Mouse (Mus musculus) heart, embryonic 10.5 days (tissue): ENCODE results near the gene Cttnbp2nl. TPM values are rescaled to one million over a fixed set of nuclear protein-coding genes. Genes with fewer than 3 reads are reported as not detected.
A peak's percentile ranks its signal among the peaks of the same experiment; 100 is the strongest.

Experiments
- DNase-seq: peaks from one replicate; pipeline ENCODE4 v3.0.0-alpha.2; 2017; ENCODE audit warnings: low spot score
- H3K27ac ChIP-seq: fragments of 300-500 bp; sonication (generic); 2 replicates; pipeline ENCODE4 v1.5.1; 2016; ENCODE audit warnings: mild to moderate bottlenecking
- H3K27me3 ChIP-seq: fragments of 300-500 bp; sonication (generic); 2 replicates; pipeline ENCODE4 v1.6.1; 2016; ENCODE audit warnings: mild to moderate bottlenecking; ENCODE audit not compliant: poor library complexity, insufficient read depth, severe bottlenecking
- H3K36me3 ChIP-seq: fragments of 300-500 bp; sonication (generic); 2 replicates; pipeline ENCODE4 v1.6.1; 2016; ENCODE audit warnings: mild to moderate bottlenecking, moderate library complexity
- H3K4me1 ChIP-seq: fragments of 300-500 bp; sonication (generic); 2 replicates; pipeline ENCODE4 v1.6.1; 2016; ENCODE audit warnings: mild to moderate bottlenecking
- H3K4me3 ChIP-seq: fragments of 300-500 bp; sonication (generic); 2 replicates; pipeline ENCODE4 v1.5.1; 2016; ENCODE audit warnings: mild to moderate bottlenecking, moderate library complexity
- H3K9me3 ChIP-seq: fragments of 300-500 bp; sonication (generic); 2 replicates; pipeline ENCODE4 v1.6.1; 2016; ENCODE audit warnings: mild to moderate bottlenecking, moderate library complexity
- WGBS: fragments of 180-500 bp; shearing (Covaris S2); methylation state at CpG from one replicate; pipeline ENCODE4 v1.1.7; 2016; 5-methylcytosine and 5-hydroxymethylcytosine counted together
- polyA plus RNA-seq: library from polyadenylated mRNA; unstranded; fragments of >200 nt; fragmentation: Nextera tagmentation; extraction: Ambion mirVana; gene quantifications from 2 replicates; pipeline ENCODE4 v1.2.1, GENCODE M21; 2016

Cttnbp2nl gene
- polyA plus RNA-seq, 1 experiment from 2014 or later: 35.9 TPM

DNA sequence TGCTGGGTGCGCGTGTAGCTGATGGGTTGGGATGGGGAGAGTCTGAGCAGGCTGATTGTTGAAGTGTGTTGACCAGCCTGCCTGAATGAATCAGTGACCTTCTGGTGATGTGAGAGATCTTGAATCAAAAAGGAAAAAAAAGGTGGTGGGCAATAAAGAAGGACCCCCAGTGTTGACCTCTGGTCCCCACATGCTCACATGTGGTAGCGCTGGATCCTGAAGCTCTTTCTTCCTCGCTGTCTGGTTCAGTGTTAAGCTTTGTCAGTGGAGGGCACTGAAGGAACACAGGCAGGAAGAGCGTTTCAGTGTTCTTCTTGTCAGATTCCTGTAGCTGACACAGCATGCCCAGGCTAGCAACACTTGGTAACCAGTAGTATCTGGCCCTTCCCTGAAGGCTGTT lies 22.9 kb upstream of the Cttnbp2nl start:
- Histone ChIP-seq H3K4me1 (0 out of 2 replicates have a peak, but pooled peaks cover 4% of the 10 kb centered on the region), H3K27me3 (no peaks in the 10 kb centered on the region; the same call in 1 of the 2 replicates), H3K4me3 (no peak overlapping the region), H3K9me3 (no peaks in the 10 kb centered on the region), H3K36me3 (no peaks in the 10 kb centered on the region), H3K27ac (no peak overlapping the region)
- WGBS: 87% methylated on average over 5 of the region's 5 CpGs
- no peak for DNase-seq

DNA sequence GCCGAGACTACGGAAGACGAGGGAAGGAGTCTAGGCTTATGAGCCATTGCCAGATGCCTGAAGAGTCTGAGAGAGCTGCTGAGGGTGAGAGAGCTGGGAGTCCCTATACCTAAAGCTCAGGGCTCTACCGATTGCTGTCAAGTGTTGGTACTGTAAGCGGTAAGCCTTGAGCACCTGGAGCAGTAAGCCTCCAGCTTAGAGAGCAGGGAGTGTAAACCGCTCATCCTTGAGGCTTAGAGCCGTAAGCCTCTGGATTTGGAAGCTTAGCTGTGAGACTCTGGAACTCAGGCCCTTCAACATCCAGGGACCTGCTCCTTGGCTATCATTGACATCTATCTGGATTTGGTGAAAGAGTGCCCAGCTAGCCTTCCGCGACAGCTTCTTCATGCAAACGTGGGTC lies 19.6 kb upstream of the Cttnbp2nl start:
- WGBS: 87% methylated on average over 10 of the region's 10 CpGs

GRCm38 (mm10) chr3:105071251-105071650 lies 18.3 kb upstream of the Cttnbp2nl start:
- no peaks in the 10 kb centered on the region for H3K36me3 ChIP-seq
- DNase-seq: no peak
- no peaks in the 10 kb centered on the region for H3K9me3 ChIP-seq
- H3K4me3 ChIP-seq: no peak overlapping the region
- H3K4me1 ChIP-seq: no peaks in the 10 kb centered on the region
- WGBS: 90% methylated on average over 5 of the region's 5 CpGs
- H3K27me3 ChIP-seq: no peaks in the 10 kb centered on the region; the same call in 1 of the 2 replicates
- H3K27ac ChIP-seq: no peak overlapping the region

More for the DNA sequence above, 19.6 kb upstream of the Cttnbp2nl start:
- Histone ChIP-seq H3K27me3 (no peaks in the 10 kb centered on the region; the same call in 1 of the 2 replicates), H3K9me3 (no peaks in the 10 kb centered on the region), H3K36me3 (no peaks in the 10 kb centered on the region), H3K4me3 (no peak overlapping the region), H3K27ac (no peak overlapping the region), H3K4me1 (no peaks in the 10 kb centered on the region)
- DNase-seq: no peak

DNA sequence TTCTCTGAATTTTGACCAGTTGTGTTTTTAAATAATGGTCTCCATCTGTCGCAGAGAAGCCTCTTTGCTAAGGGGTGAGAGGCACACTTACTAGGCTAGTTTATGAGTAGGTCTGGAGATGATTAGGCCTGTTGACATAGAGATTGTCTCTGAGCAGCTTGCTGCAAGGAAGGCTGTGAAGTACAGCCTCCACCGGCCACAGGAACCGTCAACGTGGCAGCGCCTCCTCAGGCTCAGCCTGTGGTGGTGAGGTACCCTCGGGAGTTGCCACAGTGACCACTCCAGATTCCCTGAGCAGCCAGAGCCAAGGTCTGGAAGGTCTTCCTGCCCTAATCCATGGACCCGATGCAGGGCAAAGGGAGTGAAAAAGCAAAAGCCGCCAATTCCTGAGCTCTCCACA lies 17.6 kb upstream of the Cttnbp2nl start:
- no peak for DNase-seq
- H3K36me3 ChIP-seq: no peaks in the 10 kb centered on the region
- no peaks in the 10 kb centered on the region for H3K9me3 ChIP-seq
- H3K4me1 ChIP-seq: no peaks in the 10 kb centered on the region
- no peak overlapping the region for H3K4me3 ChIP-seq
- no peak overlapping the region for H3K27ac ChIP-seq
- WGBS: 63% methylated on average over 8 of the region's 8 CpGs
- no peaks in the 10 kb centered on the region; the same call in 1 of the 2 replicates for H3K27me3 ChIP-seq

- 83% methylated on average over 10 of the region's 10 CpGs for WGBS
- Histone ChIP-seq H3K4me3 (no peak within 1 kb of the TSS), H3K4me1 (peaks cover 6% of the 10 kb centered on the region; the same call in 1 of the 2 replicates), H3K9me3 (no peaks in the 10 kb centered on the region), H3K36me3 (no peaks in the 10 kb centered on the region), H3K27me3 (no peaks in the 10 kb centered on the region), H3K27ac (no peak within 1 kb of the TSS)
- no peak for DNase-seq
Observed at GRCm38 (mm10) chr3:105066544-105066943, 13.6 kb upstream of the Cttnbp2nl start, which contains the start of gene 4930564D02Rik. 4930564D02Rik (plus strand) TSS chr3:105066844.

- H3K36me3 ChIP-seq: no peaks in the 10 kb centered on the region
- no peaks in the 10 kb centered on the region for H3K27me3 ChIP-seq
- no peak overlapping the region for H3K27ac ChIP-seq
- no peaks in the 10 kb centered on the region for H3K9me3 ChIP-seq
- DNase-seq: no peak
- WGBS: 66% methylated on average over 9 of the region's 9 CpGs
- no peak overlapping the region for H3K4me3 ChIP-seq
- peaks cover 26% of the 10 kb centered on the region for H3K4me1 ChIP-seq
Observed at GRCm38 (mm10) chr3:105062676-105063075, 9.7 kb upstream of the Cttnbp2nl start.

DNA sequence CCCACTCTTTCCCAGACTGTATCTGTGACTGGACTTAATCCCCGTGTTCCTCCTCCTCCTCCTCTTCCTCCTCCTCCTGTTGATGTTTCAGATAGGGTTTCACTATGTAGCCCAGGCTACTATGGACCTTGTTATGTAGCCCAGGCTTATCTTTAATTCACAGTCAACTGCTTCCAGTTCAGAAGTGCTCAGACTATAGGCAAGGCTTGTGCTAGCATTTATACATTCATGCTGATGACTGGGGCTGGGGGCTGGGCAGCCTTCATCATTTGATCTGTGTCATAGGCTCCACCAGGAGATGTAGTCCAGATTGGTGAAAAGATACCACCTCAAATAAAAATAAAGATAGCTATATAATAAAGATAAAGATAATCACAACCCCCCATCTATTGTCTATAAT lies 9.0 kb upstream of the Cttnbp2nl start:
- WGBS: 81% methylated on average over 1 of the region's 1 CpGs
- H3K27me3 ChIP-seq: no peaks in the 10 kb centered on the region
- peaks cover 26% of the 10 kb centered on the region for H3K4me1 ChIP-seq

GRCm38 (mm10) chr3:105061496-105061895 lies 8.6 kb upstream of the Cttnbp2nl start:
- no peaks in the 10 kb centered on the region for H3K9me3 ChIP-seq
- no peak overlapping the region for H3K27ac ChIP-seq
- no peaks in the 10 kb centered on the region for H3K36me3 ChIP-seq
- no peak overlapping the region for H3K4me3 ChIP-seq
- 75% methylated on average over 3 of the region's 3 CpGs for WGBS
- H3K4me1 ChIP-seq: peaks cover 26% of the 10 kb centered on the region
- H3K27me3 ChIP-seq: no peaks in the 10 kb centered on the region
- DNase-seq: no peak

More for the DNA sequence above, 9.0 kb upstream of the Cttnbp2nl start:
- no peaks in the 10 kb centered on the region for H3K9me3 ChIP-seq
- H3K27ac ChIP-seq: no peak overlapping the region
- DNase-seq: no peak
- no peaks in the 10 kb centered on the region for H3K36me3 ChIP-seq
- H3K4me3 ChIP-seq: no peak overlapping the region

- Histone ChIP-seq H3K4me1 (peaks cover 27% of the 10 kb centered on the region), H3K4me3 (no peak overlapping the region), H3K27ac (no peak overlapping the region), H3K9me3 (no peaks in the 10 kb centered on the region), H3K36me3 (no peaks in the 10 kb centered on the region), H3K27me3 (no peaks in the 10 kb centered on the region)
- DNase-seq: no peak
- 60% methylated on average over 6 of the region's 6 CpGs for WGBS
Observed at GRCm38 (mm10) chr3:105060992-105061391, 8.0 kb upstream of the Cttnbp2nl start.

DNA sequence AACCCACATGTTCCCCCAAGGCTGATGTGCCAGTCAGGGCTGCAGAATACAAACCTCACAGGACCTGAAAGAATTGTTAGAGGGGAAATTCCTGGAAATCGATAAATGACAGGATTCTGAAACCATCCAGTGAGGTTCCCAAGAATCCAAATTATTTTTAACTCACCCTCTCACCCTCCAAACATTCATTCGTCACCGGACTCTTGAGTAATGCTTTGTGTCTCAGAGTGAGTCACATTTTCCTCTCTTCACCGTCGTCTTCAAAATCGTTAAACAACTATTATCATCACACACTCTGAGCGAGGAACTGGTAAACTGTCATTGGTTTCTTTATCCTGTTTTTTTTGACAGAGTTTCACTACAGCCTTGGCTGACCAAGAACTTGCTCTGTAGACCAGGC lies 7.0 kb upstream of the Cttnbp2nl start:
- Histone ChIP-seq H3K9me3 (no peaks in the 10 kb centered on the region), H3K4me1 (peaks cover 38% of the 10 kb centered on the region), H3K36me3 (no peaks in the 10 kb centered on the region), H3K27me3 (no peaks in the 10 kb centered on the region), H3K27ac (peak overlapping the region; percentile 52; the same call in 1 of the 2 replicates), H3K4me3 (no peak overlapping the region)
- DNase-seq: no peak
- WGBS: 33% methylated on average over 7 of the region's 7 CpGs

GRCm38 (mm10) chr3:105058627-105059513 lies 5.9 kb upstream of the Cttnbp2nl start:
- peak; percentile 93 for DNase-seq
- Histone ChIP-seq H3K9me3 (no peaks in the 10 kb centered on the region), H3K4me3 (peak overlapping the region; percentile 46), H3K27me3 (no peaks in the 10 kb centered on the region), H3K27ac (peak overlapping the region; percentile 74), H3K36me3 (no peaks in the 10 kb centered on the region), H3K4me1 (peaks cover 48% of the 10 kb centered on the region)
- 15% methylated on average over 25 of the region's 25 CpGs for WGBS

DNA sequence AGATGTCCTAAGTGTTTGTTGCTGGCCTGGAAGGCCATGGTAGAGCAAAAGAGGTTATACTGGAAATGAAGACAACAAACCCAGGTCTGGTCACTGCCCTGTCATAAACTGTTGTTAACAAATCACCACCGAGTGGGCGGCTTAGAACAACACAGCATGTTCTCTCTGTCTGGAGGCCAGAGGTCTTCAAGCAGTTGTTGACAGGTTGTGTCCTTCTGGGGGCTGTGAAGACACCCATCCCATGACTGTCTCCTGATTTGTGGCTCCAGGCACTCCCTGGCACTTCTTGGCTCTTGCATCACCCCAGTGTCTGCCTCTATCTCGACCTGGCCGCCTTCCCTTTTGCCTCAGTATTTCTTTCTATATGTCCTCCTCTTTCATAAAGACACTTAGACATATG lies 2.7 kb upstream of the Cttnbp2nl start:
- H3K27me3 ChIP-seq: no peaks in the 10 kb centered on the region
- no peak overlapping the region for H3K4me3 ChIP-seq
- H3K27ac ChIP-seq: peak overlapping the region; percentile 81
- H3K9me3 ChIP-seq: no peaks in the 10 kb centered on the region
- peak; percentile 83 for DNase-seq
- peaks cover 51% of the 10 kb centered on the region for H3K4me1 ChIP-seq
- 26% methylated on average over 4 of the region's 4 CpGs for WGBS
- H3K36me3 ChIP-seq: no peaks in the 10 kb centered on the region

DNA sequence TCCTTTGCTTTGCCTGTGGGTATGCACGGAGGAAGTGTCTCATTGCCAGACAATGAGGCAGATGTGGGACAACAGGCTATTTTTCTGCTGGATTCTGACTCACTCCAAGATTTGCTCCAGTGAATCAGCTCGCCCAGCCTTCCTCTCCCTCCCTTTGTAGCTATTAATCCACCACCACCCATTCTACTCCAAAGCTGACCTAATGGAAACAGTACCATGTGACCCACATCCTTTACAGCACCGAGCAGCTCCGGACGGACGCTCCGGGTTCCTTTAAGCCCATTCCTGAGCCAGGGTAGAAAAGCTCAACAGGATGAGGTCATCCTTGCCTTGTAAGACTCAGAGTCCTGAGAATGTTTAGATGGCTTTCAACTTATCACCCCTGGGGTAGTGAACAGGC lies 2.0 kb upstream of the Cttnbp2nl start:
- DNase-seq: peak; percentile 91
- H3K4me1 ChIP-seq: peaks cover 54% of the 10 kb centered on the region
- peak overlapping the region; percentile 22; the same call in 1 of the 2 replicates for H3K4me3 ChIP-seq
- 21% methylated on average over 7 of the region's 7 CpGs for WGBS
- H3K27me3 ChIP-seq: no peaks in the 10 kb centered on the region
- peak overlapping the region; percentile 81 for H3K27ac ChIP-seq
- no peaks in the 10 kb centered on the region for H3K36me3 ChIP-seq
- H3K9me3 ChIP-seq: no peaks in the 10 kb centered on the region
